ENCODE assay signal across 18 mouse cellular contexts in genomic region chr7:84112351-84113034, GRCm38 (mm10). TPM values are rescaled to one million over a fixed set of nuclear protein-coding genes. Genes with fewer than 3 reads are reported as not detected.
A peak's percentile ranks its signal among the peaks of the same experiment; 100 is the strongest.
DNase-seq lines count a peak whose midpoint lies in the region; ATAC-seq and TF ChIP-seq lines count a peak whose summit lies in the region.
"Had no signal": no experiment of that assay in that cellular context is flagged by ENCODE, and none has a peak within 500 bp of the region (broad histone marks: within the 10 kb centered on the region; RNA-seq: fewer than 3 reads in every experiment).

No protein-coding gene starts in this region.

- WGBS in hindbrain, embryonic 13.5 days = 45% methylated on average over 6 of the region's 6 CpGs
- WGBS in hindbrain, embryonic 11.5 days = 77% methylated on average over 6 of the region's 6 CpGs
- WGBS in midbrain, embryonic 13.5 days = 69% methylated on average over 6 of the region's 6 CpGs
- WGBS in midbrain, embryonic 11.5 days = 88% methylated on average over 6 of the region's 6 CpGs
- WGBS in forebrain, postnatal 0 days = 27% methylated on average over 6 of the region's 6 CpGs

- no peak; the same call in 1 of the 2 replicates for ATAC-seq in hindbrain, embryonic 13.5 days (ENCODE audit: low FRiP score)
- ATAC-seq in hindbrain, embryonic 11.5 days (ENCODE audit: low FRiP score) = no peak
- ATAC-seq in midbrain, embryonic 13.5 days = no peak
- no peak for ATAC-seq in midbrain, embryonic 11.5 days (ENCODE audit: low FRiP score)
- ATAC-seq in forebrain, postnatal 0 days = peak; percentile 40; the same call in 1 of the 2 replicates

- no peak overlapping the region; the same call in 1 of the 2 replicates for H3K9ac ChIP-seq in hindbrain, embryonic 13.5 days
- no peak overlapping the region for H3K9ac ChIP-seq in hindbrain, embryonic 11.5 days (ENCODE audit: low read depth, low read length)
- no peak overlapping the region for H3K9ac ChIP-seq in midbrain, embryonic 13.5 days (replicated peaks)
- H3K9ac ChIP-seq in midbrain, embryonic 11.5 days (ENCODE audit: low read length) = no peak overlapping the region
- H3K9ac ChIP-seq in forebrain, postnatal 0 days = no peak overlapping the region
- H3K9ac ChIP-seq: liver, embryonic 14.5 days had no signal

- peaks cover 43% of the 10 kb centered on the region for H3K4me1 ChIP-seq in hindbrain, embryonic 13.5 days (replicated peaks)
- H3K4me1 ChIP-seq in hindbrain, embryonic 11.5 days (replicated peaks; ENCODE audit: control insufficient read depth, insufficient read depth, low read length) = 0 out of 2 replicates have a peak, but pooled peaks cover 3% of the 10 kb centered on the region
- peaks cover 37% of the 10 kb centered on the region for H3K4me1 ChIP-seq in midbrain, embryonic 13.5 days (replicated peaks)
- peaks cover 2% of the 10 kb centered on the region; the same call in 1 of the 2 replicates for H3K4me1 ChIP-seq in midbrain, embryonic 11.5 days (ENCODE audit: control insufficient read depth, insufficient read depth, low read length)
- peaks cover 6% of the 10 kb centered on the region; the same call in 1 of the 2 replicates for H3K4me1 ChIP-seq in forebrain, postnatal 0 days (ENCODE audit: insufficient read depth)

- H3K9me3 ChIP-seq in hindbrain, embryonic 13.5 days = no peaks in the 10 kb centered on the region
- no peaks in the 10 kb centered on the region for H3K9me3 ChIP-seq in hindbrain, embryonic 11.5 days (ENCODE audit: control insufficient read depth, low read length)
- no peaks in the 10 kb centered on the region for H3K9me3 ChIP-seq in midbrain, embryonic 13.5 days
- H3K9me3 ChIP-seq in midbrain, embryonic 11.5 days (ENCODE audit: control insufficient read depth, low read length) = no peaks in the 10 kb centered on the region
- no peaks in the 10 kb centered on the region for H3K9me3 ChIP-seq in forebrain, postnatal 0 days (ENCODE audit: low read length)
- H3K9me3 ChIP-seq: embryonic facial prominence, embryonic 10.5 days had no signal

- DNase-seq in hindbrain, embryonic 11.5 days (ENCODE audit: low spot score) = no peak
- DNase-seq in midbrain, embryonic 11.5 days (ENCODE audit: low spot score, missing footprints) = no peak
- peak; percentile 49 for DNase-seq in forebrain, postnatal 0 days
- peak; percentile 48 for DNase-seq in retina, postnatal 1 day
- DNase-seq in frontal cortex, postnatal 10 days (ENCODE audit: low spot score in 2 of 2) = no peak
- DNase-seq: adrenal gland, postnatal 25 days; cerebellum, postnatal 10 days; gastrocnemius, postnatal 14 days; heart, postnatal 14 days; kidney, adult 11 months; kidney, postnatal 36 days; right cerebral cortex, postnatal 14 days; thymus, adult 18-20 months had no signal

- H3K4me2 ChIP-seq in hindbrain, embryonic 13.5 days = no peak overlapping the region
- no peak overlapping the region for H3K4me2 ChIP-seq in hindbrain, embryonic 11.5 days (replicated peaks; ENCODE audit: low read depth, low read length)
- H3K4me2 ChIP-seq in midbrain, embryonic 13.5 days (replicated peaks) = no peak overlapping the region
- H3K4me2 ChIP-seq in midbrain, embryonic 11.5 days = no peak overlapping the region
- H3K4me2 ChIP-seq in forebrain, postnatal 0 days (ENCODE audit: low read depth) = no peak overlapping the region

- no peak overlapping the region for H3K4me3 ChIP-seq in hindbrain, embryonic 13.5 days
- no peak overlapping the region for H3K4me3 ChIP-seq in hindbrain, embryonic 11.5 days (ENCODE audit: low read depth, low read length)
- H3K4me3 ChIP-seq in midbrain, embryonic 13.5 days (replicated peaks) = no peak overlapping the region
- H3K4me3 ChIP-seq in midbrain, embryonic 11.5 days (ENCODE audit: low read depth, low read length) = no peak overlapping the region
- H3K4me3 ChIP-seq in forebrain, postnatal 0 days (ENCODE audit: low read depth, low read length) = no peak overlapping the region
- H3K4me3 ChIP-seq: embryonic facial prominence, embryonic 10.5 days had no signal

- H3K27ac ChIP-seq in hindbrain, embryonic 13.5 days = peak overlapping the region; percentile 45; the same call in 1 of the 2 replicates
- no peak overlapping the region for H3K27ac ChIP-seq in hindbrain, embryonic 11.5 days (ENCODE audit: low read depth, low read length)
- peak overlapping the region; percentile 64; the same call in 1 of the 2 replicates for H3K27ac ChIP-seq in midbrain, embryonic 13.5 days
- H3K27ac ChIP-seq in midbrain, embryonic 11.5 days (ENCODE audit: low read depth, low read length) = no peak overlapping the region
- H3K27ac ChIP-seq in forebrain, postnatal 0 days (ENCODE audit: low read depth, low read length) = peak overlapping the region; percentile 40; the same call in 1 of the 2 replicates
- H3K27ac ChIP-seq: embryonic facial prominence, embryonic 10.5 days; liver, embryonic 14.5 days had no signal

- no peaks in the 10 kb centered on the region for H3K27me3 ChIP-seq in hindbrain, embryonic 13.5 days
- no peaks in the 10 kb centered on the region for H3K27me3 ChIP-seq in hindbrain, embryonic 11.5 days (ENCODE audit: control insufficient read depth, insufficient read depth, low read length)
- no peaks in the 10 kb centered on the region for H3K27me3 ChIP-seq in midbrain, embryonic 13.5 days
- H3K27me3 ChIP-seq in midbrain, embryonic 11.5 days (ENCODE audit: control insufficient read depth, insufficient read depth, low read length) = no peaks in the 10 kb centered on the region
- H3K27me3 ChIP-seq in forebrain, postnatal 0 days (ENCODE audit: insufficient read depth, low read length) = no peaks in the 10 kb centered on the region

- no peak for TF ChIP-seq CTCF in forebrain, postnatal 0 days (IDR thresholded peaks at IDR 0.05; ENCODE audit: low read depth)

- H3K36me3 ChIP-seq in hindbrain, embryonic 13.5 days = peaks cover 16% of the 10 kb centered on the region
- no peaks in the 10 kb centered on the region for H3K36me3 ChIP-seq in hindbrain, embryonic 11.5 days (ENCODE audit: control insufficient read depth, insufficient read depth, low read length)
- peaks cover 22% of the 10 kb centered on the region for H3K36me3 ChIP-seq in midbrain, embryonic 13.5 days
- H3K36me3 ChIP-seq in midbrain, embryonic 11.5 days (ENCODE audit: control insufficient read depth, insufficient read depth, low read length) = peaks cover 10% of the 10 kb centered on the region
- H3K36me3 ChIP-seq in forebrain, postnatal 0 days (ENCODE audit: insufficient read depth) = peaks cover 10% of the 10 kb centered on the region; the same call in 1 of the 2 replicates

RNA-seq across cellular contexts. Expression of gene Cemip, which starts 26.2 kb away (rescaled TPM):
- 0.41 and 0.49 TPM in 2 replicates for polyA plus RNA-seq in hindbrain, embryonic 13.5 days (2015; fragmentation: Nextera tagmentation; extraction: Ambion mirVana)
- polyA plus RNA-seq in hindbrain, embryonic 11.5 days (2014; fragmentation: Nextera tagmentation; extraction: Ambion mirVana) = 0.21 and 0.31 TPM in 2 replicates
- 0.16 and 0.28 TPM in 2 replicates for polyA plus RNA-seq in midbrain, embryonic 13.5 days (2015; fragmentation: Nextera tagmentation; extraction: Ambion mirVana)
- polyA plus RNA-seq in midbrain, embryonic 11.5 days (2014; fragmentation: Nextera tagmentation; extraction: Ambion mirVana) = 0.62 and 0.63 TPM in 2 replicates
- total RNA-seq in forebrain, postnatal 0 days (2014; rRNA removed) = 4.4 and 5.5 TPM in 2 replicates
- 0.20 and 0.34 TPM in 2 replicates for polyA plus RNA-seq in forebrain, postnatal 0 days (2015; fragmentation: Nextera tagmentation; extraction: Ambion mirVana)
- total RNA-seq: MEL had no signal

RNA-seq across cellular contexts. Expression of gene Abhd17c, which starts 39.2 kb away (rescaled TPM):
- polyA plus RNA-seq in hindbrain, embryonic 13.5 days (2015; fragmentation: Nextera tagmentation; extraction: Ambion mirVana) = 18.3 and 25.0 TPM in 2 replicates
- 34.9 and 50.5 TPM in 2 replicates for polyA plus RNA-seq in hindbrain, embryonic 11.5 days (2014; fragmentation: Nextera tagmentation; extraction: Ambion mirVana)
- 15.5 and 22.9 TPM in 2 replicates for polyA plus RNA-seq in midbrain, embryonic 13.5 days (2015; fragmentation: Nextera tagmentation; extraction: Ambion mirVana)
- polyA plus RNA-seq in midbrain, embryonic 11.5 days (2014; fragmentation: Nextera tagmentation; extraction: Ambion mirVana) = 47.9 and 57.2 TPM in 2 replicates
- 92.2 and 102 TPM in 2 replicates for total RNA-seq in forebrain, postnatal 0 days (2014; rRNA removed)
- 92.9 and 93.5 TPM in 2 replicates for polyA plus RNA-seq in forebrain, postnatal 0 days (2015; fragmentation: Nextera tagmentation; extraction: Ambion mirVana)

Comparison
In these comparisons a context has a peak if more than half of its experiments do, and no peak if none do; other contexts are left out.
1. H3K27ac ChIP-seq: peak in hindbrain, embryonic 13.5 days (single experiment), midbrain, embryonic 13.5 days (single experiment) and forebrain, postnatal 0 days (single experiment); none in hindbrain, embryonic 11.5 days (single experiment) and midbrain, embryonic 11.5 days (single experiment).
2. DNase-seq: peak in forebrain, postnatal 0 days (single experiment) and retina, postnatal 1 day (single experiment); none in hindbrain, embryonic 11.5 days (single experiment), midbrain, embryonic 11.5 days (single experiment) and frontal cortex, postnatal 10 days (0 of 2).